In the genomic region with DNA sequence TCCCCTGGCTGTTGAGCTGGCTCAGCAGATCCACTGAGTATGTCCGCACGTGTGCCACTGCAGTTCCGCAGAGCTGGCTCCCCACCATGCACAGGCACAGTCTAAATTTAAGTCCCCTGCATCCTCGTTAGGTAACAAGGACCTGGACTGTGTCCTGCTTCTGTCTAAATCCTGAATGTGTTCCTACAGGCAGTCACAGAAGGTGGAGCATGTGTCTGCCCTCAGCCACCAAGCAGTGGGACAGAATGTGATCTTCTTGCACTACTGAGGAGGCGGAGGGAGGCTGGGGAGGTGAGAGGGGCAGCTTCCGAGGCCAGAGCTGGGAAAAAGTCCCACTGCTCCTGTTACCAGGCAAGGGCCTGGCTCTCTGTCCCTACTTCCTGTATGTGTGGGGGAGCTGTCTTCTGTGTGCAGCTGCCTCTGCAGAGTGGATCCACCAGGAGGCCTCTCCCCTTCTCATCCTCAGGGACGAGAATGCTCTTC, we compare ENCODE assay signal across 7 mouse cellular contexts. TPM values are rescaled to one million over a fixed set of nuclear protein-coding genes. Genes with fewer than 3 reads are reported as not detected.
A peak's percentile ranks its signal among the peaks of the same experiment; 100 is the strongest.
DNase-seq lines count a peak whose midpoint lies in the region; ATAC-seq and TF ChIP-seq lines count a peak whose summit lies in the region.

No protein-coding gene starts in this region.

- H3K9ac ChIP-seq in kidney, embryonic 16.5 days (replicated peaks; ENCODE audit: low read length): peak overlapping the region; percentile 9; the same call in 1 of the 2 replicates
- H3K9ac ChIP-seq in stomach, postnatal 0 days (ENCODE audit: low read length): peak overlapping the region; percentile 27
- no peak overlapping the region for H3K9ac ChIP-seq in hindbrain, embryonic 12.5 days

- 45% methylated on average over 7 of the region's 7 CpGs for WGBS in kidney, embryonic 16.5 days
- WGBS in stomach, postnatal 0 days: 51% methylated on average over 7 of the region's 7 CpGs
- WGBS in hindbrain, embryonic 12.5 days: 69% methylated on average over 7 of the region's 7 CpGs

- H3K36me3 ChIP-seq in testis, adult 2 months (ENCODE audit: control insufficient read depth, insufficient read depth, low read length): no peaks in the 10 kb centered on the region
- no peaks in the 10 kb centered on the region for H3K36me3 ChIP-seq in kidney, embryonic 16.5 days (ENCODE audit: insufficient read depth, low read length)
- H3K36me3 ChIP-seq in stomach, postnatal 0 days (ENCODE audit: control insufficient read depth, insufficient read depth, low read length): peaks cover 2% of the 10 kb centered on the region; the same call in 1 of the 2 replicates
- no peaks in the 10 kb centered on the region for H3K36me3 ChIP-seq in hindbrain, embryonic 12.5 days

- no peak overlapping the region for H3K4me3 ChIP-seq in testis, adult 2 months (ENCODE audit: control insufficient read depth, low read depth, low read length)
- no peak overlapping the region for H3K4me3 ChIP-seq in kidney, embryonic 16.5 days (ENCODE audit: low read length)
- H3K4me3 ChIP-seq in stomach, postnatal 0 days (ENCODE audit: low read depth, low read length): no peak overlapping the region
- H3K4me3 ChIP-seq in hindbrain, embryonic 12.5 days: no peak overlapping the region

- no peak for DNase-seq in testis, postnatal 14 days (ENCODE audit: low spot score)
- DNase-seq in gastrocnemius, postnatal 25 days: peak; percentile 80
- no peak for DNase-seq in stomach, postnatal 0 days (ENCODE audit: low spot score)
- no peak for DNase-seq in natural killer cell, adult 2 months (ENCODE audit: low spot score in 2 of 2)

- H3K9me3 ChIP-seq in kidney, embryonic 16.5 days (ENCODE audit: low read length): no peaks in the 10 kb centered on the region
- H3K9me3 ChIP-seq in stomach, postnatal 0 days (ENCODE audit: control insufficient read depth, low read length): no peaks in the 10 kb centered on the region
- H3K9me3 ChIP-seq in hindbrain, embryonic 12.5 days (replicated peaks): no peaks in the 10 kb centered on the region

- no peaks in the 10 kb centered on the region for H3K27me3 ChIP-seq in testis, adult 2 months (ENCODE audit: control insufficient read depth, insufficient read depth, low read length)
- H3K27me3 ChIP-seq in kidney, embryonic 16.5 days (ENCODE audit: insufficient read depth, low read length): no peaks in the 10 kb centered on the region
- no peaks in the 10 kb centered on the region for H3K27me3 ChIP-seq in stomach, postnatal 0 days (ENCODE audit: control insufficient read depth, insufficient read depth, low read length)
- H3K27me3 ChIP-seq in hindbrain, embryonic 12.5 days: no peaks in the 10 kb centered on the region; the same call in 1 of the 2 replicates

- peak; percentile 65 for ATAC-seq in kidney, embryonic 16.5 days (ENCODE audit: low FRiP score, low TSS enrichment)
- ATAC-seq in stomach, postnatal 0 days (ENCODE audit: low FRiP score, low TSS enrichment): no peak
- ATAC-seq in hindbrain, embryonic 12.5 days (ENCODE audit: low FRiP score): no peak

- H3K27ac ChIP-seq in testis, adult 2 months (ENCODE audit: control insufficient read depth, insufficient read depth, low read depth, low read length): peak overlapping the region; percentile 23; the same call in 1 of the 2 replicates
- H3K27ac ChIP-seq in kidney, embryonic 16.5 days (ENCODE audit: low read length): peak overlapping the region; percentile 69
- H3K27ac ChIP-seq in stomach, postnatal 0 days (replicated peaks): peak overlapping the region; percentile 96
- no peak overlapping the region; the same call in 1 of the 2 replicates for H3K27ac ChIP-seq in hindbrain, embryonic 12.5 days

- TF ChIP-seq POLR2A in testis, adult 2 months (IDR thresholded peaks at IDR 0.05; ENCODE audit: control insufficient read depth, low read depth, low read length): peak; percentile 21; the same call in 1 of the 2 replicates

- no peak overlapping the region for H3K4me2 ChIP-seq in kidney, embryonic 16.5 days (replicated peaks; ENCODE audit: low read depth, low read length)
- H3K4me2 ChIP-seq in stomach, postnatal 0 days (replicated peaks; ENCODE audit: low read depth): no peak overlapping the region
- no peak overlapping the region for H3K4me2 ChIP-seq in hindbrain, embryonic 12.5 days (replicated peaks)

- peaks cover 4% of the 10 kb centered on the region; the same call in 1 of the 2 replicates for H3K4me1 ChIP-seq in testis, adult 2 months (ENCODE audit: control insufficient read depth, insufficient read depth, low read length)
- H3K4me1 ChIP-seq in kidney, embryonic 16.5 days (ENCODE audit: insufficient read depth, low read length): peaks cover 49% of the 10 kb centered on the region
- H3K4me1 ChIP-seq in stomach, postnatal 0 days (replicated peaks; ENCODE audit: control insufficient read depth, insufficient read depth): peaks cover 6% of the 10 kb centered on the region
- peaks cover 40% of the 10 kb centered on the region for H3K4me1 ChIP-seq in hindbrain, embryonic 12.5 days

- TF ChIP-seq EP300 in stomach, postnatal 0 days (optimal IDR thresholded peaks at IDR 0.05): no peak

- no peak for TF ChIP-seq CTCF in testis, adult 2 months (IDR thresholded peaks at IDR 0.05; ENCODE audit: control insufficient read depth, insufficient read depth, insufficient replicate concordance, low read depth, low read length)
- TF ChIP-seq CTCF in stomach, postnatal 0 days (IDR thresholded peaks at IDR 0.05; ENCODE audit: low read depth): peak; percentile 58

RNA-seq across cellular contexts. Expression of gene Abtb1, which starts 57.1 kb away (rescaled TPM):
- polyA plus RNA-seq in testis, adult 2 months (2012; rRNA removed): 46.5 and 51.8 TPM in 2 replicates
- total RNA-seq in gastrocnemius, postnatal 25 days (2021): 10 to 100 TPM; 14.4 to 17.3 TPM
- 43.9 and 44.6 TPM in 2 replicates for polyA plus RNA-seq in kidney, embryonic 16.5 days (2015; fragmentation: Nextera tagmentation; extraction: Ambion mirVana)
- polyA plus RNA-seq in stomach, postnatal 0 days (2015; fragmentation: Nextera tagmentation; extraction: Ambion mirVana): 25.1 and 26.1 TPM in 2 replicates
- polyA plus RNA-seq in hindbrain, embryonic 12.5 days (2016; fragmentation: Nextera tagmentation; extraction: Ambion mirVana): 32.1 and 36.1 TPM in 2 replicates
